Mouse (Mus musculus) gastrocnemius, postnatal 14 days (tissue): Measurements from ENCODE around the gene Dcaf15. TPM values are rescaled to one million over a fixed set of nuclear protein-coding genes. Genes with fewer than 3 reads are reported as not detected.
A peak's percentile ranks its signal among the peaks of the same experiment; 100 is the strongest.

Source experiments
- DNase-seq: peaks from one replicate; pipeline ENCODE4 v3.0.0; 2021; ENCODE audit warnings: mixed read lengths
- intact Hi-C: fragments of 180-260 bp; cut with DNase I; formaldehyde crosslinking; loops from one replicate; pipeline ENCODE4 v1.15.1; 2025; ENCODE audit warnings: low total_unique reads
- microRNA-seq, 2 experiments: library from miRNA; unstranded; fragments of <30 nt; microRNA quantifications; one replicate each; pipeline ENCODE4 v1.2.0; 2021
- total RNA-seq, 2 experiments: library from RNA; stranded (reverse); gene quantifications; 2 replicates each; pipeline ENCODE4 v1.2.3; 2021

The Dcaf15 gene
- total RNA-seq, 2 experiments from 2014 or later, result 5.8 to 7.1 TPM

DNA sequence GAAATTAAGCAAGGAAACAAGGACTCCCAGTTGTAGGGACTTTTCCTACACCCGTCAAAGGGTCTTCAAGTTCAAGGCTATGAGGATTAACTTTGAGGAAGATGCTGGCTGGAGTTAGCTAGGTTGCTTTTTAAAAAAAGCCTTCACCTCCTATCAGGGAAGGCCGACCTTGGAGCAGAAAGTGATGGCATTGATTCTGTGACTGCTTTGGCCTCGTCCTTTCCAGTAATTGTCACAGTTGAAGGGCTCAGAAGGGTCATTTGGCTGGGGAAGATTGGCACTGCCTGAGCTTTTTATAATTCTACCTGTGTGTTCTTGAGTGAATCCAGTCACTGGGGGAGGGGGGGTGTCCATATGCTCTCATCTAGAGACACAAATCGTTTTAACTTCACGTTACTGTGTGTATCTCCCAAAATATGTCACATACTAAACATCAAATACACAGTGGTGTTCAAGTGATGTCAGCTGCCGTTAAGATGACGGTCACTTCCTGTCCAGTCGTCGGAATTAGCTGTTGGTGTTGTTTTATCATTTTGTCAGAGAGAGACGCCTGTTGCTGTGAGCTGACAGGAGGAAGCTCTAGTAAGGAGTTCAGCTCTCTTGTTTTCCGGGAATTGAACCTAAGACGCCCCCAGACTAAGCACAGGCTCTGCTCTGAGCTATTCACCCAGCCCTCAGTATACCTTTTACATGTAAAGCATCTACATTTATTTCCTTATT is 36.1 kb downstream of the Dcaf15 start:
- DNase-seq, result no peak
- intact Hi-C loops, result no loop called here

DNA sequence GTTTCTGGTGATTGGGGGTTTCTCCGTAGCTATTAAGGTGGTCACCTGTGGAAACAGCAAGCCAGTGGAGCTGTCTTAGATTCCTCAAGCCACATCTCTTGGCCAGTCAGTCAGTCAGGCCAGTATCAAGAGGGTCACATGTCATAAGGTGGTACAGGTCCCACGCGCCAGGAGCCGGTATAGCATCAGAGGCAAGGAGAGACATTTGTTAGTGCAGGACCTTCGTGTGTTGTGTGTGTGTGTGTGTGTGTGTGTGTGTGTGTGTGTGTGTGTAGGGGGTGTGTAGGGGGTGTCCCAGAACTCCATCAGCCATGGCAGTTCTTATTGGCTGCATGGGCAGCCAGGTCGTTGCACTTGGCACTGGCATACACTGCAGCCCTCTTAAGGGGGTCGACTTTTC is 36.7 kb downstream of the Dcaf15 start:
- intact Hi-C loops, result no loop called here
- DNase-seq, result no peak

DNA sequence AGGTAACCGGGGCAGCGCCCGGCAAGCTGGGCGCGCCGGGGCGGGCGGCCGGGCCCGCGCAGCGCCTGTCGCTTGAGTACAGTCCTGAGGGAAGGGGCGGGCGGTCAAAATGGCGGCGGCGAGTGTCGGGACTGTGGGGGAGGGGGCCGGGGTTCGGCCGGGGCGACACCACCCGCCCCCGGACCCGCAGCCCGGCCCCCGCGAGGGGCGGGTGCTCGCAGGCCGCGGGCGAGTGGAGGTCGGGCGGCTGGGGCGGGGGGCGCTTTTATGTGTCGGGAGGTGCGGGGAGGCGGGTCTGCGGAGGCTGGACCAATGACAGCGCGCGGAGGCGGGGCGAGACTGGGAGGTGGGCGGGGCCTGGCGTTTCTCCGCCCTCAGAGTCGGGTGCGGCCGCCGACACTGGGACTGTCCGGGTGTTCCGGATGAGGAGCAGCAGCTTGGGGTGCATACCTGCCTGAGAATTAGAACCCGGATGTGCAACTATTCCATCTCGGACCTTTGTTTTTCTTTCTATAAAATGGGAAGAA is 37.5 kb downstream of the Dcaf15 start:
- DNase-seq, result peak; percentile 95
- intact Hi-C loops, result no loop called here

- DNase-seq, result peak; percentile 100
- intact Hi-C loops, result no loop called here
Measured at GRCm38 (mm10) chr8:84066291-84066930, 38.2 kb downstream of the Dcaf15 start, which contains the start of gene Rfx1. Gene Rfx1, plus strand, starts transcription at chr8:84066834.

GRCm38 (mm10) chr8:84065457-84066072 is 39.0 kb downstream of the Dcaf15 start:
- DNase-seq, result no peak
- intact Hi-C loops, result no loop called here

DNA sequence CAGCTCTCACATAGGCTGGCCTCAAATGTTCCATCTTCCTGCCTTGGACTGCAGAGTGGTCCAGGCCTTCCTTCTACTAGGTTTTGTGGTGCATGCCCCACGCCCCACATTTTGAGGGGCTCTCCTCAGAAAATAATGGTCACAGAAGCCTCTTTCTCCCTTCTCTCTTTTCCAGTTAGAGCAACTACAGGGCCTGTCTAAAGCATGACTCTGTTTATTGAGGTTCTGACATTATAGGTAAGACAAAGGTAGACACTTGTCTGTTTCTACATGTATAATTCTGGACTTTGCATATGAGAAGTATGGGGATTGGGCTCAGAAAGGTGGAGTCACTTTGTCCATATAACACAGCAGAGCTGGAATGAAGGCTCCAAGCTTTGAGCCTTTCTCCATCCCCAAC is 39.5 kb downstream of the Dcaf15 start, which contains the start of gene Gm10643:
TSS of gene Gm10643 (minus strand) at position 101 of the 400 bp plus-strand sequence.
- intact Hi-C loops, result no loop called here
- DNase-seq, result no peak

- intact Hi-C loops, result no loop called here
- no peak for DNase-seq
Measured at GRCm38 (mm10) chr8:84063861-84064610, 40.5 kb downstream of the Dcaf15 start.

DNA sequence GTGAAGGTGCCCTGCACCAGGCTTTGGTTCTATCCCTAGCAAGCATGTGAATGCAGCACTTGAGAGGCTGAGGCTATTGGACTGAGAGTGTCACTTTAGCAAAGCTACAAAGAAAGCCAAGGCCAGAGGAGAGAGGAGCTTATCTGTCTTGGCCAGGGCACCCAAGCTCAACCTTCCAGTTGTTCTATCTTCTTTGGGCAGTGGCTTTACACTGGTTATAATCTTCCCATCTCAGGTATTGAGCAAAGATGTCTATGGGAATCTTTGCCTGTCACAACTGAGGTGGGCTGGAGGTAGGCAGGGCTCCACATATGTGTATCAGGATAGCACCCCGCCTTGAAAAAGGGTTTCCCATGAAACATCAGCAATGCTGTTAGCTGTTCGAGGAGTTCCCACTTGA is 44.3 kb downstream of the Dcaf15 start:
- DNase-seq, result no peak
- intact Hi-C loops, result no loop called here

- DNase-seq, result no peak
- intact Hi-C loops, result no loop called here
Measured at GRCm38 (mm10) chr8:84059226-84059625, 45.3 kb downstream of the Dcaf15 start.

GRCm38 (mm10) chr8:84057827-84058226 is 46.7 kb downstream of the Dcaf15 start:
- intact Hi-C loops, result no loop called here
- DNase-seq, result no peak

DNA sequence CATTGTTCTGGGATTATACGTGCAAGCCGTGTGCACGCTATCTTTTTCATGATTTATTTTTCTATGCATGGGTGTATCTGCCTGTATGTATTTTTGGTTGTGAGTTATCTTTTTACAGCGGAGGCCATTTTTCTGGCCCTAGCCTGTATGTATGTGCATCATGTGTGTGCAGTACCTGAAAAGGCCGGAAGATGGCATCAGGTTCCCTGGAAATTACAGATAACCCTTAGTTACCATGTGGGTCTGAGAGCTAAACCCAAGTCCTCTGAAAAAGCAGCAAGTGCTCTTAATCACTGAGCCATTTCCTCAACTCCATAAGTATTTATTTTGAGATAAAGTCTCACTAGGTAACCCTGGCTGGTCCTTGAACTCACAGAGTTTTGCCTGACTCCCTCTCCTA is 51.3 kb downstream of the Dcaf15 start:
- no peak for DNase-seq
- intact Hi-C loops, result no loop called here

DNA sequence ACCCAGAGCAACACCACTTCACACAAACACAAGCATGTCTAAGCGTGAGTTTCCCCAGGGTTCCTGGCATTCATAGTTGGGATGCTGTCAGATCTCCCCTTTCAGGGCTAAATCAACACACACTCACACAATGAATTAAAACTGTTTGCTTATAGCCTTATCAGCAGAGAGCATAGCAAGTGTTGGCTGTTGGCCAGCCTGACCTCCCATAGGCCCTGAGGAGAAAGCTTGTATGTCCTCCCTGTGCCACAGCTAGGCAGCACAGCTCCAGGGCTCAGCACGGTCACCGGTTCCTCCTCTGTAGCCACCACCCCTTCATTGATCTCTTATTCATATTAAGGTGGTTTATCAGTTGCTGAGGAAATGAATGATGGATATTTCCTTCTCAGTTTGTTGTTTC is 51.8 kb downstream of the Dcaf15 start:
- intact Hi-C loops, result no loop called here

DNA sequence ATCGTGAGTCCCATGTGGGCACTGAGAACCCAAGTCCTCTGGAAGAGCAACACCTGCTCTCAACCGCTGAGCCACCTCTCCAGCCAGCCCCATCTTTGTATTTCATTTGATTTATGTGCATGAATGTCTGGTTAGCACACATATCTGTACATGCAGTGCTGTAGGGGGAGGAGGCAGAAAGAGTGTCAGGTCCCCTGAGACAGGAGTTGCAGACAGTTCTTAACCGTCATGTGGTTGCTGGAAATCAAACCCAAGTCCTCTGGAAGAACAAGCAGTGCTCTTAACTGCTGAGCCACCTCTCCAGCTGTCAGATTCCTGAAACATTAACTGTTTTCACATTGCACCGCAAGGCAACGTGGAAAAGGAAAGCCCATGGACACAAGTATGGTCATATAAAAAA is 56.4 kb downstream of the Dcaf15 start:
- intact Hi-C loops, result loop anchor here (10.0 kb wide), 1 partner anchor 127 kb away; no protein-coding TSS in a partner anchor
- no peak for DNase-seq

More for the DNA sequence above, 51.8 kb downstream of the Dcaf15 start:
- DNase-seq, result no peak

Small RNAs within 50 kb of the gene (microRNA-seq; reads per million reads assigned to microRNA genes)
- 0 reads per million in 2 experiments for gene Mir709

Other genes starting within 250 kb of the Dcaf15 start
- 10 to 100 TPM; 16.2 to 17.2 TPM for gene Adgrl1, start 204.7 kb downstream of the Dcaf15 start, total RNA-seq
- gene Gm10644, start 149.6 kb downstream of the Dcaf15 start, total RNA-seq, result under 1 TPM; 0.11 to 0.14 TPM
- gene Asf1b, start 149.3 kb downstream of the Dcaf15 start, total RNA-seq, result 1 to 10 TPM; 2.0 to 3.1 TPM
- gene Prkaca, start 131.8 kb downstream of the Dcaf15 start, total RNA-seq, result 100 to 1,000 TPM; 319 to 324 TPM
- gene Samd1, start 107.1 kb downstream of the Dcaf15 start, total RNA-seq, result 10 to 100 TPM; 17.8 to 22.1 TPM
- not detected for gene 1700067K01Rik, start 103.3 kb downstream of the Dcaf15 start, total RNA-seq
- 1 to 10 TPM; 2.9 to 4.2 TPM for gene 2210011C24Rik, start 92.6 kb downstream of the Dcaf15 start, total RNA-seq
- gene Palm3, start 83.3 kb downstream of the Dcaf15 start, total RNA-seq, result under 1 TPM; 0.25 to 0.51 TPM
- gene Il27ra, start 62.2 kb downstream of the Dcaf15 start, total RNA-seq, result 1 to 10 TPM in 1 of 2 experiments, under 1 TPM in 1; 0.84 to 1.1 TPM
- not detected for gene Rln3, start 59.8 kb downstream of the Dcaf15 start, total RNA-seq
- 1 to 10 TPM; 2.6 TPM for gene Gm10643, start 39.6 kb downstream of the Dcaf15 start, total RNA-seq
- 1 to 10 TPM; 5.2 to 5.9 TPM for gene Rfx1, start 37.9 kb downstream of the Dcaf15 start, total RNA-seq
- under 1 TPM in 1 of 2 experiments, not detected in 1; 0.10 TPM for gene Podnl1, start 21.2 kb upstream of the Dcaf15 start, total RNA-seq
- 10 to 100 TPM; 12.1 to 12.6 TPM for gene Cc2d1a, start 43.2 kb upstream of the Dcaf15 start, total RNA-seq
- under 1 TPM; 0.27 to 0.62 TPM for gene 4930432K21Rik, start 43.3 kb upstream of the Dcaf15 start, total RNA-seq
- gene Nanos3, start 80.4 kb upstream of the Dcaf15 start, total RNA-seq, result under 1 TPM in 1 of 2 experiments, not detected in 1; 0.43 TPM
- gene Zswim4, start 132.3 kb upstream of the Dcaf15 start, total RNA-seq, result 1 to 10 TPM; 5.8 to 6.8 TPM
- gene D8Ertd738e, start 145.0 kb upstream of the Dcaf15 start, total RNA-seq, result 100 to 1,000 TPM; 158 to 171 TPM
- gene Mri1, start 152.6 kb upstream of the Dcaf15 start, total RNA-seq, result 10 to 100 TPM; 11.8 to 16.6 TPM
- 10 to 100 TPM in 1 of 2 experiments, 1 to 10 TPM in 1; 9.6 to 10.1 TPM for gene Ccdc130, start 165.6 kb upstream of the Dcaf15 start, total RNA-seq